Mouse (Mus musculus): ENCODE data around the gene Siva1. TPM values are rescaled to one million over a fixed set of nuclear protein-coding genes. Genes with fewer than 3 reads are reported as not detected.

Gene Siva1
- polyA plus RNA-seq, 1 experiment from 2014 or later = 359 TPM

GRCm38 (mm10) chr12:112609031-112609430 is 35.4 kb upstream of the Siva1 start:
- Histone ChIP-seq H3K36me3 (0 out of 2 replicates have a peak, but pooled peaks cover 4% of the 10 kb centered on the region), H3K4me1 (peaks cover 13% of the 10 kb centered on the region), H3K27me3 (ENCODE audit: low read depth, poor library complexity, severe bottlenecking) (no peaks in the 10 kb centered on the region), H3K4me3 (no peak overlapping the region), H3K9me3 (replicated peaks) (no peaks in the 10 kb centered on the region), H3K27ac (no peak overlapping the region)
- DNase-seq (ENCODE audit: low spot score) = no peak
- 93% methylated on average over 10 of the region's 10 CpGs for WGBS

DNA sequence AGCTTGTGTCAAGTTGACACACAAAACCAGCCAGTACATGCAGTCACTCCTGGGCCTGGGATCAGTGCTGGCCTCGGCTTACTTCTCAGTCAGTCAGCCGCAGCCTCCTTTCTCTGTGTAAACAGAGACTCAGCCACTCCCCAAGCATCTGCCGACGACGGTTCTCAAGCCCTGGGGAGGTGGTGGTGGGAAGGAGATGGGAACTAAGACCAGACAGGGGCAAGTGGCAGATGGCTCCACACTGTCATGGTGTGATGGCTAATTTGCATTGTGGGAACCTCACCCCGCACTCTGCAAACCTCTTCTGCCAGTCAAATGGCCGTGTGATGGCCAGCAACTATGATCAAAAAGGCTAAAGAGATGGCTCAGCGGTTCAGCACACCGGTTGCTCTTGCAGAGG is 27.8 kb upstream of the Siva1 start:
- 0 out of 2 replicates have a peak, but pooled peaks cover under 1% of the 10 kb centered on the region for H3K36me3 ChIP-seq
- H3K9me3 ChIP-seq (replicated peaks) = no peaks in the 10 kb centered on the region
- WGBS = 51% methylated on average over 9 of the region's 9 CpGs
- no peak for DNase-seq (ENCODE audit: low spot score)
- peaks cover 33% of the 10 kb centered on the region for H3K4me1 ChIP-seq
- H3K27ac ChIP-seq = no peak overlapping the region
- no peak overlapping the region for H3K4me3 ChIP-seq
- peaks cover 38% of the 10 kb centered on the region for H3K27me3 ChIP-seq (ENCODE audit: low read depth, poor library complexity, severe bottlenecking)

DNA sequence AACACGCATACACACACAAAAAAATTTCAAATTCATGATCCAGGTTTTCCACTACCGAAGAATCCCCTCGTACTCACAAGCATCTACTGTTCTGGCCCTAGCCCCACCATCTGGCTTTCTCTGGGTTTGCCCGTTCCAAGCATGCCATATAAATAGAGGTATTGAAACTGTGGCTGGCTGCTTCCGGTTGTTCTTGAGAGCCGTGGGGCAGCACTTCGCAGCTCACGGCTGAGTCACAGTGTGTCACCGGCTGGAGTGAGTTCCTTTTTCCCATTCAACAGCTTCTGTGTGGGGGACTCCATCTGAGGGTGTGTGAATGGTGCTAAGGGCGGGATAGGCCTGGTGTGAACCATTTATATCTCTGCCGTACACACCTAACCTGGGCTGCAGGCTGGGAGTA is 27.3 kb upstream of the Siva1 start:
- Histone ChIP-seq H3K27me3 (ENCODE audit: low read depth, poor library complexity, severe bottlenecking) (peaks cover 43% of the 10 kb centered on the region), H3K9me3 (replicated peaks) (no peaks in the 10 kb centered on the region), H3K4me3 (no peak overlapping the region), H3K36me3 (no peaks in the 10 kb centered on the region), H3K27ac (0 out of 2 replicates have a peak overlapping the region, but pooled peaks have one; percentile 20), H3K4me1 (peaks cover 33% of the 10 kb centered on the region)
- no peak for DNase-seq (ENCODE audit: low spot score)
- 91% methylated on average over 11 of the region's 11 CpGs for WGBS

DNA sequence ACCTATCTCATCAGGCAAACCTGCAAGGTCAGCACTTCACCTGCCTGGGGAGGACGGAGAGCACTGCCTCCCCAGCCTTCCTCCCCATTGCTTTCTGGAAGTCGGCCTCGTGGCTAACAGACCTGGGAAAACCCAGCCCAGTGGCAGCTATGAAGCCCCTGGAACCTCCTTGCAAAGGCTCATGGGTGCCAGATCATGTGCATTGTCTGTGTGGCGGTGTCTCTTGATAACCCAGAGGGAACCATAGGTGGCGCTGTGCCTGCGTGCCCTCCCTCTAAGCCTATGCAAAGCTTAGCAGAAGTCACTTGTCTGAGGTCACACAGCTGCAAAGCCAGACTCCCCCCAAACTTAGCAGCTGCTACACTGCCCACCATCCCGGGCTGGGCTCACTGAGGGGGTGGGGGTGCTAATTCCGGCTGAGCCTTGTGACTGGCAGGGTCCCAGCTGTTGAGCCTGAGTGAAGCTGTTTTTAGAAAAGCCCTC is 26.5 kb upstream of the Siva1 start:
- Histone ChIP-seq H3K4me3 (no peak overlapping the region; the same call in 1 of the 2 replicates), H3K27me3 (ENCODE audit: low read depth, poor library complexity, severe bottlenecking) (peaks cover 48% of the 10 kb centered on the region), H3K27ac (peak overlapping the region; percentile 20; the same call in 1 of the 2 replicates), H3K36me3 (no peaks in the 10 kb centered on the region), H3K4me1 (peaks cover 41% of the 10 kb centered on the region), H3K9me3 (replicated peaks) (no peaks in the 10 kb centered on the region)
- 15% methylated on average over 8 of the region's 8 CpGs for WGBS
- peak; percentile 70 for DNase-seq (ENCODE audit: low spot score)

DNA sequence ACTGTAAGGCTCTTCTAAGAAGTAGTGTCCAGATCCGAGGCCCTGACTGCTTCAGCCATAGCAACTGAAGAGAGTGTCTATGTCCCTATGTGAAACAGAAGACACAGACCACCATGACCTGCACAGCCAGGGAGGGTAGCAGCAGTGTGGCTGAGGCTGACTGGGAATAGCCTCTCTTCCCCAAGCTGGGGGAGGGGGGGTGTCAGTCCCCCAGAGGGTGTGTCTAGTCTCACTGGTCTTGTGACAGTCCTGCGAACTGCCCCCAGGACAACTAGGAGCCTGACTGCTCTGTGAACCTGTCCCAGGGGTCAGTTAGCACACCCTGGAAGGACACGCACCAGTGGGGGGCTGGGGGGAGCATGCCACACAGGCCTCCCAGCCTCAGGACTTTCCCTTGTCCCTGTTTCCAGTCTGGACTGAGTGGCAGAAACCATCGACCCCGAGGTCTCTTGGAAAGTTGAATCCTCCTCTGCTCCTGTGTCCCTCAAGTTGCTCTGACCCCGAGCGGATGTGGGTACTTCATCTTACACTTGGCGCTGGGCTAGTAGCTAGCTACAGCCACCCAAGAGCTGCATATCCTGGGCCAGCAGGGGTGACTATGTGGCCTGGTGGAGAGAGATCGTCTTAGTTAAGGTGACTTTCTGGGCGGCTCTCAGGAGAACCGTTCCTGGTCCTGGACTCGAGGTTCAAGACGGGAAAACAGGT is 25.3 kb upstream of the Siva1 start:
- H3K4me1 ChIP-seq = peaks cover 53% of the 10 kb centered on the region

GRCm38 (mm10) chr12:112619686-112620353 is 24.7 kb upstream of the Siva1 start, which contains the start of gene Adssl1:
TSS of gene Adssl1 (plus strand) at chr12:112620045.
- peaks cover 55% of the 10 kb centered on the region for H3K4me1 ChIP-seq
- WGBS = under 1% methylated on average over 56 of the region's 56 CpGs
- H3K27me3 ChIP-seq (ENCODE audit: low read depth, poor library complexity, severe bottlenecking) = peaks cover 48% of the 10 kb centered on the region
- no peaks in the 10 kb centered on the region for H3K36me3 ChIP-seq
- peak; percentile 79 for DNase-seq (ENCODE audit: low spot score)
- H3K9me3 ChIP-seq (replicated peaks) = no peaks in the 10 kb centered on the region
- H3K27ac ChIP-seq = peak within 1 kb of the TSS; percentile 79
- H3K4me3 ChIP-seq = peak within 1 kb of the TSS; percentile 62

More for the DNA sequence above, 25.3 kb upstream of the Siva1 start:
- 20% methylated on average over 13 of the region's 13 CpGs for WGBS
- H3K36me3 ChIP-seq = no peaks in the 10 kb centered on the region
- H3K27ac ChIP-seq = peak overlapping the region; percentile 79
- peaks cover 48% of the 10 kb centered on the region for H3K27me3 ChIP-seq (ENCODE audit: low read depth, poor library complexity, severe bottlenecking)
- H3K9me3 ChIP-seq (replicated peaks) = no peaks in the 10 kb centered on the region
- peak overlapping the region; percentile 62 for H3K4me3 ChIP-seq
- DNase-seq (ENCODE audit: low spot score) = no peak

DNA sequence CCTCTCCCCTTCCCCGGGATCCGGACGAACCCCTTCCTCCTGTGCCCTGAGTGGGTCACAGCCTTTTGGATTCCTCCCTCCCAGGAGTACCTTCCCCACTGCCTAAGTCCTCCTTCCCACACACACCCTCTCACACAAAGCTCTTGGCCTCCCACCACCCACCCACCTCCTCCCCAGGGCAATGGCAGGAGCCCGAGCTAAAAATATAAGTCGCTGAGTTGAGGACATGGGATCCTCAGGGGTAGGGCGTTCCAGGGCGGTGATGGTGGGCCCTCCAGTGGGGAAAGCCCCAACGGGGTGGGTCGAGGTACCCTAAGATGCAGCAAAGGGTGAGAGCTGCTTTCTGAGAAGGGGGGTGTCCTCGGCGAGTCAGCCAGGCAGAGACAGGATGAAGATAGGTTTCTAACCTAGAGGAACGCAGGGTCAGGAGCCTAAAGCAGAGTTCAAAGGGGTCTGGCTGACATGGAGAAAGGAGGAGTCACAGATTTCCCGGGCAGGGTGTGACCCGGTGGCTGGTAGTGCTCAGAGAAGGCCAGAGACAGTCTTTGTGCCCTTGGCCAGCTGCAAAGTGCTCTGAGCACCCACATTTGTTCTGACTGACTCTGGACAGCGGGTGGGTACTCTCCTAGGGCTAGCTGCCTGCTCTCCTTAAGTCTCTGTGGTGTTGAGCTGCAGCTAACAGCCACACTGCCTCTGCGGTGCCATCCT is 24.0 kb upstream of the Siva1 start:
- H3K4me1 ChIP-seq = peaks cover 55% of the 10 kb centered on the region
- peaks cover 48% of the 10 kb centered on the region for H3K27me3 ChIP-seq (ENCODE audit: low read depth, poor library complexity, severe bottlenecking)

GRCm38 (mm10) chr12:112621900-112622299 is 22.6 kb upstream of the Siva1 start:
- 90% methylated on average over 3 of the region's 3 CpGs for WGBS
- DNase-seq (ENCODE audit: low spot score) = no peak
- Histone ChIP-seq H3K27ac (no peak overlapping the region), H3K4me3 (no peak overlapping the region), H3K9me3 (replicated peaks) (no peaks in the 10 kb centered on the region), H3K36me3 (no peaks in the 10 kb centered on the region), H3K27me3 (ENCODE audit: low read depth, poor library complexity, severe bottlenecking) (peaks cover 48% of the 10 kb centered on the region), H3K4me1 (peaks cover 60% of the 10 kb centered on the region)

More for the DNA sequence above, 24.0 kb upstream of the Siva1 start:
- WGBS = 10% methylated on average over 16 of the region's 16 CpGs
- no peak for DNase-seq (ENCODE audit: low spot score)
- H3K9me3 ChIP-seq (replicated peaks) = no peaks in the 10 kb centered on the region
- peak overlapping the region; percentile 79 for H3K27ac ChIP-seq
- H3K4me3 ChIP-seq = peak overlapping the region; percentile 62
- no peaks in the 10 kb centered on the region for H3K36me3 ChIP-seq

GRCm38 (mm10) chr12:112623742-112624141 is 20.7 kb upstream of the Siva1 start:
- Histone ChIP-seq H3K9me3 (replicated peaks) (no peaks in the 10 kb centered on the region), H3K4me3 (no peak overlapping the region), H3K27ac (no peak overlapping the region), H3K36me3 (no peaks in the 10 kb centered on the region), H3K27me3 (ENCODE audit: low read depth, poor library complexity, severe bottlenecking) (peaks cover 40% of the 10 kb centered on the region), H3K4me1 (peaks cover 56% of the 10 kb centered on the region)
- DNase-seq (ENCODE audit: low spot score) = peak; percentile 78
- 18% methylated on average over 2 of the region's 2 CpGs for WGBS

GRCm38 (mm10) chr12:112625700-112626099 is 18.8 kb upstream of the Siva1 start:
- no peak for DNase-seq (ENCODE audit: low spot score)
- Histone ChIP-seq H3K4me3 (no peak overlapping the region), H3K4me1 (peaks cover 46% of the 10 kb centered on the region), H3K9me3 (replicated peaks) (no peaks in the 10 kb centered on the region), H3K27ac (no peak overlapping the region), H3K36me3 (no peaks in the 10 kb centered on the region), H3K27me3 (ENCODE audit: low read depth, poor library complexity, severe bottlenecking) (peaks cover 20% of the 10 kb centered on the region)
- 85% methylated on average over 4 of the region's 4 CpGs for WGBS

DNA sequence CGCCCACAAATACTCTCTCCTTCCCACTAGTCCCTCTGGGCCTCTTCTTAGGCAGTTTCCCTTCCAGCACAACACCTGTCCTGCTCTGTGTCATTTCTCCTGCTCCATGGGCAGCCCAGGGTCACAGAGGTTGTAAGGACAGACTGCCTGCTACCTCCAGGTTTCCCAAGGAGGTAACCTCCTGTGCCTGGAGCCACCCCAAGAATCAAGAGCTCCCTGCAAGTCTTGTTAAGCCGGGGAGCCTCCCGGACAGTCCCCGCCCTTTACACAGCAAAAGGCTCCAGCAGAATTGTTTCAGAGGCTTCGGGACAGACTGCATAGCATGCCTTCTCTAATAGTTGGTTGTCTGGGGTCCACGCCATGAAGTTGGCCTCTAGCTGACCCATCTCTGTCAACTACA is 18.0 kb upstream of the Siva1 start:
- Histone ChIP-seq H3K4me1 (peaks cover 44% of the 10 kb centered on the region), H3K36me3 (no peaks in the 10 kb centered on the region), H3K27me3 (ENCODE audit: low read depth, poor library complexity, severe bottlenecking) (peaks cover 13% of the 10 kb centered on the region), H3K4me3 (no peak overlapping the region), H3K27ac (no peak overlapping the region), H3K9me3 (replicated peaks) (no peaks in the 10 kb centered on the region)
- WGBS = 80% methylated on average over 6 of the region's 6 CpGs
- DNase-seq (ENCODE audit: low spot score) = no peak

GRCm38 (mm10) chr12:112627097-112627881 is 17.2 kb upstream of the Siva1 start:
- DNase-seq (ENCODE audit: low spot score) = no peak
- no peaks in the 10 kb centered on the region for H3K36me3 ChIP-seq
- H3K4me1 ChIP-seq = peaks cover 47% of the 10 kb centered on the region
- 58% methylated on average over 7 of the region's 7 CpGs for WGBS
- H3K4me3 ChIP-seq = no peak overlapping the region
- no peak overlapping the region; the same call in 1 of the 2 replicates for H3K27ac ChIP-seq
- H3K27me3 ChIP-seq (ENCODE audit: low read depth, poor library complexity, severe bottlenecking) = peaks cover 4% of the 10 kb centered on the region
- H3K9me3 ChIP-seq (replicated peaks) = no peaks in the 10 kb centered on the region
